Mouse (Mus musculus) lung, postnatal 10 days (tissue): ENCODE data around the gene Retn.
A peak's percentile ranks its signal among the peaks of the same experiment; 100 is the strongest.

Experiments used
- DNase-seq: peaks from one replicate; pipeline ENCODE4 v3.0.0; 2021

Retn gene

DNA sequence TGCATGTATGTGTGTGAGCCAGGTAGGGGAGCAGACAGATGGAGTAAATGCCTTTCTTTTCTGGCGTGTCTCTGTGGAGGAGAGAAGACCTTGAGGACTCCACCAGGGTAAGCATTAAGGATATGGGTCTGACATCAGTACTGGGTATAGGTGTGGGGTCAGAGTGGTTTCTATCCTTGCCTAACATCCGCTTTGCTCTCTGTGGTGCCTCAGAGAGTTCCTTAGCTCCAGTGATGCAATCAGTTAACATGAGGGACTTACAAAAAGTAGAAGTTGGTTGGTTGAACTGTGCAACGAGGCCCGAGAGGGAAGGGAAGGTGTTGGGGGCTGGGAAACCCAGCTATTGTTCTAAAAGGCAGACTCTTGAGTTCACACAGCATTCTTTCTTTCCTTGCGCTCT is 8.8 kb downstream of the Retn start:
- DNase-seq = no peak

DNA sequence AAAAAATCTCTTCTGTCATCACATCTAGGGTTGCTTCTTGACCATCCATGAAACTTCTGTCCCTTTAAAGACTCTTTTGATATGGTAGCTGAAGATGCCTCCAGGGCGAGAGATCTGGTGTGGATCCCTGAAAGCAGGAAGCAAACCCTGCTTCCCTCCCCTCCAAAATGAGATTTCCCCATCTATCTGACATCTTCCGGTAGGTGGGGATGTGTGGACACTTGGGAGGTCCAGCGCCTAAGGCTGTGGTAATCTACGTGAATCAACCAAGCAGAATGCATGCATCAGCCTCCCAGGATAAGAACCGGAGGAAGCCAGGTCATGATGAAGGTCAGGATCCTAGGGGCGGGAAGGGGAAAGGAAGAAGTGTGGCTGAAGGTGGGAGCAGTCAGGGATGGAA is 9.9 kb downstream of the Retn start, which contains the start of gene Mcemp1:
Mcemp1 (plus strand) TSS at position 248 of the 400 bp plus-strand sequence.
- no peak for DNase-seq

DNA sequence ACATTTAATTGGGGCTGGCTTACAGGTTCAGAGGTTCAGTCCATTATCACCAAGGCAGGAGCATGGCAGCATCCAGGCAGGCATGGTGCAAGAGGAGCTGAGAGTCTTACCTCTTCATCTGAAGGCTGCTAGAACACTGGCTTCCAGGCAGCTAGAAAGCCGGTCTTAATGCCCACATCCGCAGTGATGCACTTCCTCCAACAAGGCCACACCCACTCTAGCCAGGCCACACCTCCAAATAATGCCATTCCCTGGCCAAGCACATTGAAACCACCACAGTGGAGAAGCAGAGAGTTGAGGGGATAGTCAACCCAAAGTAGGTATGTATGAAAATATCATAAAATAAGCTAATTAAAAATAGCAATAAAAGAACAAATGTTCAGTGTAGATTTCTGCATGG is 14.8 kb downstream of the Retn start:
- DNase-seq = peak; percentile 58

DNA sequence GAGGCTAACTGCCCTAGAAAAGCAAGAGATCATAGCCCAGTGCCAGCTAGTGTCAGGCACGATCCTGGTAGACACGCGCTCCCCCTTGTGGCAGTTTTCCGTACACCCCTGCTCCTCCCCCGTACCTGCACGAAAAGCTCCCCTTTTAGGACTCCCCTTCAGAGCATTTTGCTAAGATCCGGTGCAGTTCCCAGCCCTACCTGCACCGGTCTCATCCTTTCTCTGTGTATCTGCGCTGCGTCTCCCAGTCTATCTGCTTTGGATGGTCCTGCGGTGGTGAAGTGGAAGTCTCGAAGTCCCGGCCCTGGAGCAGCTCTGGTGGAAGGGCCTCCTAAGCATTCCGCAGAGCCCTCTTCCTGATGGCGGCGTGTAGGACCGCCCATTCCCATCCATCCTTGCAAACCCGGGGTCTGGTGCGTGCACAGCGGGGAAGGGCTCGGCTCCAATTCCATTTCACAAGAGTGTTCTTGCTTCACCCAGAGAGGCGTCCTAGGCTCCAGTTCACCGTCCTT is 16.5 kb downstream of the Retn start, which contains the start of gene Fcor:
Fcor (minus strand) TSS at position 383 of the 512 bp plus-strand sequence.
- peak; percentile 87 for DNase-seq

DNA sequence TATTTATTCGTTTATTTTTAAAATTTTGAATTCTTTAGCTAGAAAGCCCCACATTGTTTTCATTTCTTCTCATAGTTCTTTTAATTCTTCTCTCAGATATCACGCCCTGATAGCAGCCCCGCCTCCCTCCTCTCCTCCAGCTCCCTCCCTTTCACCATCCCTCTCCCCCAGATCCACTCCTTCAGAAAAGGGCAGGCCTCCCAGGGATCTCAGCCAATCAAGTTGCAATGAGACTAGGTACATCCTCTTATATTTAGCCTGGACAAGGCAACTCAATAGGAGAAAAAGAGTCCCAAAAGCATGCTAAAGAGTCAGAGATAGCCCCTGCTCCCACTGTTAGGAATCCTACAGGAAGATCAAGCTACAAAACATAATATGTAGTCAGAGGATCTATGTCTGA is 19.1 kb downstream of the Retn start:
- no peak for DNase-seq

DNA sequence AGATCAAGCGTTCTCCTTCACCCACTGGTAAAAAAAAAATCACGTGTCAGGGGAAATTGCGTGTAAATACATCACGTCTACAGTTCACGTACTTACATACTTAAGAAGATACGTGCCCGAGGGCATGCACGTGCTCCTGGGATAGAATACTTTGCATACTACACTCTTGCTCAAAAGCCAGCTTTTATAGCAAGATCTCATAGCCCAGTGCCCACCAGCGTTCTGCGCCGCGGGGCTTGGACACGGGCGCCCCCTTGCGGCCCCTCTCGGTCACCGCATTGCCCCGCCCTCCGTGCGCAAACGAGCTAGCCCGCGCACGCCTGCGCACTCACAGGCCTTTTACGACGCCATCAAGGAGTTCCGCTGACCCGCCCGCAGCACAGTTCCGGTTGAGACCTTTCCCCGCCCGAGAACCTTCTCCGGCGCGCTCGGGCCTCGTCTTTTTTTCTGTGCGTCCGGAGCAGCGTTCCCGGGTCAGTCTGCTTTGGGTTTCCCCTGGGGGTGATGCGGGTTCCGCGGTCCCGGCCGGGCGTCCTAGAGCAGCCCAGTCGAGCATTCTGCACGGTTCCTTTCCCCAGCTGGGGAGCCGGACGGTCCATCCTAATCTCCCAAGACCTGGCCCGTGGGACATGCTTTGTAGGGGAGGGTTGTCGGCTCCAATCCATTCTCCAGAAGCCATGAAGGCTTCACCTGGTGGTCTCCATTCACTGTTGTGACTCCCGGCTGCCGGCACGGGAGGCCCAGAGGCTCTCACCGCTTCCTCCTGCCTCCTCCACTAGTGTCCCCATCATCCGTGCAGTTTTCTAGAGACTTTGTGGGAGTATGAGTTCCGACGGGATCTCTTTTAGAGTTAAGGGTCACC is 20.8 kb downstream of the Retn start, which contains the start of gene Trappc5:
Trappc5 (plus strand) TSS at position 169 of the 862 bp plus-strand sequence.
- peak; percentile 95 for DNase-seq

DNA sequence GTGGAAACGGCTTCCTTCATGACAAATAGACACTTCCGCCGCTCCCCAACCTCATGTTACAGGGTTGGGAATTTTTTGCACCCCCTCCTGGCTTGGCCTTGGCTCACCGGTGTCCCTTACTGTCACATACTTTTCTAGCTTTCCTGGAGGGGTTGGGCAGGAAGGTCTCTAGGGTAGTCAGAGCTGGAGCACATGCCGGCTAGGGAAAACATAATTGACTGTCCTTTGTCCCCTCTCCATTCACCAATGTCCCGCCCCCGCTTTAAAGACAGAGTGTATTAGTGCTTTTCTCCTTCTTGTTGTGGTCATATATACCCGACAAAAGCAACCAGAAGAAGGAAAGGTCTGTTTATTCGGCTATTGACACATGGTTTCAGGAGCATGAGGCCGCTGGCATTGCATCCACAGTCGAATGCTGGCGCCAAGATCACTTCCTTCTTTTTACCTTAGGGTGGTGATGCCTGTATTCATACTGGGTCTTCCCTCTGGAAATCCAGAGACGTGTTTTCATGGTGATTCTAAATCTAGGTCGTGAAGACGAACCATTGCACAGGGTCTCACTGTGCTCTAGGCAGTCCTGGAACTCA is 21.5 kb downstream of the Retn start:
- DNase-seq = peak; percentile 33

DNA sequence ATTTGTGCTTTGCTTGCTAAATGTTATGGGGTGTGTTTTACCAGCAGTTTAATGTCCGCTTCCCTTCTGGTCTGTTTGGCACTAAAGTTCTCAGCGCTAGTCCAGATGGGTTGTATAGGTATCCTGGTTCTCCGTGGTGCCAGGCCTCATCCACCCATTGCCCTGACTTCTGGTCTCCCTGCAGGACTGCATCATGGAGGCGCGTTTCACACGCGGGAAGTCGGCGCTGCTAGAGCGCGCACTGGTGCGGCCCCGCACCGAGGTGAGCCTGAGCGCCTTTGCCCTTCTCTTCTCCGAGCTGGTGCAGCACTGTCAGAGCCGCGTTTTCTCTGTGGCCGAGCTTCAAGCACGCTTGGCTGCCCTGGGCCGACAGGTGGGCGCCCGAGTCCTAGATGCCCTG is 23.3 kb downstream of the Retn start:
- no peak for DNase-seq

DNA sequence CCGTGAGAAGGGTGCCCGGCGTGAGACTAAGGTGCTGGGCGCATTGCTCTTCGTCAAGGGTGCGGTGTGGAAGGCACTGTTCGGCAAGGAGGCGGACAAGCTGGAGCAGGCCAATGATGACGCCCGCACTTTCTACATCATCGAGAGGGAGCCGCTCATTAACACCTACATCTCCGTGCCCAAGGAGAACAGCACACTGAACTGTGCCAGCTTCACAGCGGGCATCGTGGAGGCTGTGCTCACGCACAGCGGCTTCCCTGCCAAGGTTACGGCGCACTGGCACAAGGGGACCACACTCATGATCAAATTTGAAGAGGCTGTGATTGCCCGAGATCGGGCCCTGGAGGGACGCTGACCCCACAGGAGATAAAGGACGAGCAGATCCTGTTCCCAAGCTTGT is 23.7 kb downstream of the Retn start:
- DNase-seq = no peak

DNA sequence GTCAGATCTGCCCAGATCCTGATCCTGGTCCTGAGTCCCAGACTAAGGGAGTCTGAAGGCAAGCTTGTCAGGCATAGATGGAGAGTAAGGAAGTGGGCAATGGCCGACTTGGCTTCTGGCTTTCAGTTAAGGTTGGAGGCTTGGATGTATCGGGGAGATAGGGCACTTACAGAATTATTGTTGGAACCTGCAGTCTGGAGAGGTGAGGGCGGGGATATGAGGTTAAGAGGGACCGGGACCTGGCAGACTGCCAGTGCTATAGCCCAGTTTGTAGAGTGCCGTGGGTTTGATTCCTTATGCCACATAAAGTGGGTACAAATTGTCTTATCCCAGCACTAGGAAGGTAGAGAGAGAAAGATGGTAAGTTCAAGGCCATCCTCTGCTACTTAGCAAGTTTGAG is 24.1 kb downstream of the Retn start:
- no peak for DNase-seq

DNA sequence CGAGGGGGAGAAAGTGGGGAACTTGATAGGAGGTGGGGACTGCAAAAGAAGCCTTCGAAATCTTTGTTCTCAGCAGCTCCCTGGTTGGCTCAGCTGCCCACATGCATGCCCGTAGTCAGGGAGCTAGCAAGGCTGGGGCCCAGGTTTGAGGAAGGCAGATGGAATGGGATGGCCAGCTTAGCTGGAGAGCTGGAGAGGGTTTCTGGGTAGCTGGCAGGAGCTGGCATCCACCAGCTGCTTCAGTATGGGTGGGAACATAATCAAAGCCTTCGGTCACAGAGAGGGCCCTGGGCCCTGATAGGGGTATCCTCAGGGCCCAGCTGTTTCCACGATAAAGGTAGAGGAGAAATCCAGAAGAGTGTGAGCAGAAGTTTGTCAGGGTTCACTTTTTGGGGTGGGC is 26.9 kb downstream of the Retn start:
- DNase-seq = no peak

DNA sequence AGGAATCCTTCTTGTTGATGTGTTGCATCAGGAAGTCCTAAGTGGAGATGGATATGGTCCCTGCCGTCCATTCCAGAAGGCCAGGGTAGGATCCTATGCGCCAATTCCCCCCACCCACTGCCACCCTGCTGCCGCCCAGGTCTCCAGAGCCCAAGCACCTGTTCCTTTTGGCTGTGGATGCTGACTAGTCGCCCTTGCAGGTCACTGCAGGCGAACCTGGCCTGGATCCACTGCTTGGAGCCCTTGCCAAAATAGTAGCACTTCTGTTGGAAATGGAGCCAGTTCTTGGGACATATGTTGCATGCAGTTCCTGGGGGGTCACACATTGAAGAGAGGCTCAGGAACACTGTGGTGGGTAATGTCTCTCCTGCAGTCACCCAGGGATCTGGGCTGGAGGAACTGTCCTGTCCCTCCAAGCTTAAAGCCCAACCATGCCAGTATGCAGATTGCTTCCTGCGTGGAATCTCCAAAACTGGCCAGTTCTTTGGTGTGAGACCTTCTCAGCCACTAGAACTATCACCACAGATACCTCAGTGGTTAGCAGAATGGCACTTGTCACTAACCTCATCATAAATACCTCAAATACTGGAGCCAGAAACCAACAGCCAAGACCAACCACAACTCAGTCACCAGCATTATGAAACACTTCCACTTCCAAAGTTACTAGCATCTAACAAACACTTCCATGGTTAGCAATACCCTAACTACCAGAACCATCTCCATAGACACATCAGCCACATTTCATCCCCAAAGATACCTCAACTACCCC is 28.0 kb downstream of the Retn start:
- DNase-seq = no peak

DNA sequence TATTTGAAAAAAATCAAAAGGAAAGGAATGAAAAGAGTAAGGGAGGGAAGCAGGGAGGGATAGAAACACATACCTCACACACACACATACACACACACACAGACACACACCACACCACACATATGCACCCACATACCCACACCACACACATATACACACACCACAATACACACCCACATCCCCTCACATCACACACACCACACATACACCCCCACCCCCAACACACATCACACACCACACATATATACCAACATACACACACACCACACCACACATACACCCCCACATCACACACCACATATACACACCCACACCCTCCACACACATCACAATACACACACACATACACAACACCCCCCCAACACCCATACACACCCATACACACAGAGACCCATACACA is 29.0 kb downstream of the Retn start:
- DNase-seq = no peak

DNA sequence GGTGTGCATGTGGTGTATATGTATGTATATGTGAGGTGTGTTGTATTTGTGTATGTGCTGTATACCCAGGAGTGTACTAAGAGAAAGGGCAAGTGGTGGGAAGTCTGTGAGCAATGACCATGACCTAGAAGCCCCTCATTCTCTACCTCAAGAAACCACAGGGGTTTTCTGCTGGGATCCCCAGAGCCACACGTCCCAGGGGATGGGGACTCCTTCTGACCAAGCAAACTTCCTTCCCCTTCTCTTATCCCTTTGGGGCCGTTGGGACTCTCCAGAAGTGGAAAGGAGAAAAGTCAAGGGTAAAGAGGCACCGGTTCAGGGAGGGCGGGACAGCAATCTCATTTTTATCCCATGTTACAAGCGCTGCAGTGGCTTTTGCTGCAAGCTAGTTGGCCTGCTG is 29.9 kb downstream of the Retn start:
- DNase-seq = no peak

DNA sequence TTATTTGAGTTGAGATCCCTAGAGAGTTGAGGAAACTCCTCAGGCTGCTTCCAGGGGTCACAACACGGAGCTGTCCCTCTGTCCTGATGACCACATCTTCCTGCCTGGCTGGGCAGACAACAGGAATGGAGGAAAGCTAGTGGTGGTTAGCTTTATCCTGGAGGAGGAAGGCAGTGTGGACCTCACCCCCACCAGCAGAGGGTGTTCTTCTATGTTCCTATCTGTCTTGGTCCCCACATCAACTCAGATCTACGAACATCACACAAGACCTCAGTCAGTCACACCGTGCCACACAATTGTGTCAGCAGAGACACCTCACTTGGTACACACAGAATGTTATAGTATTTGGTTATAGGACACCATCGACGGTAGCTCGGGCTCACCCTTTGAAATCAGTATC is 32.0 kb downstream of the Retn start:
- DNase-seq = no peak

DNA sequence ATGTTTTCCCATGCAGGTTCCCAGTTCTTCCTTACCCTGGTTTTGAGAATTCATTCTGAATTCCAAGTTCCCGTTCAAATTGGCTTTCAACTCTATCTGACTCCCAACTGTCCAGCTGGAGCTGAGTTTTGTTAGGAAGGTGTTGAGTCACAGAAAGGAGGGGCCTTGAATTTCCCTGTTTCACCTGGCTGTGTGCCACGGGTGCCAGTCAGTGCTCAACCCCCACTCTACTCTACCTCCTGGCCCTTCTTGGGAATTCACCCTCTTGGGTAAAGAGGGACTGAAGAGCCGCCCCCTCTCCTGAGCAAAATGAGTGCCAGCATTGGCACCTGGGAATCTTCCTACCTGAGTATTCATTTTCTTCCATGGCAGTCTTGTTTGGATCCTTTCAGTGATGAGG is 35.2 kb downstream of the Retn start:
- DNase-seq = no peak

DNA sequence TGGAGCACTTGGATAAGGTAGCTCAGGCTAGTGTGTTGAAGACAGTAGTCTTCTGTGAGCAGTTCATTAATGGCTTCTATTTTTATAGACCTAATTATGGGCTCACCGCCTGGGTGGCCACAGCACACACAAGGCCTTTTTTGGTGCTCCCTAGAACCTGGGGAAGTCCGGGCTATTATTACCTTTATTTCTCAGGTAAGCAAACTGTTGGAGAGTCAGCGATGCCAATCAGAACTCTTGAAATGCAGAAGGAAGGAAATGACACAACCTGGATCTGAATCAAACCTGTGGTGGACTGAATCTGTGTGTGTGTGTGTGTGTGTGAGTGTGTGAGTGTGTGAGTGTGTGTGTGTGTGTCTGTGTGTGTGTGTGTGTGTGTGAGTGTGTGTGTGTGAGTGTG is 38.6 kb downstream of the Retn start, which contains the start of gene Fcer2a:
Fcer2a (minus strand) TSS at position 55 of the 400 bp plus-strand sequence.
- no peak for DNase-seq

DNA sequence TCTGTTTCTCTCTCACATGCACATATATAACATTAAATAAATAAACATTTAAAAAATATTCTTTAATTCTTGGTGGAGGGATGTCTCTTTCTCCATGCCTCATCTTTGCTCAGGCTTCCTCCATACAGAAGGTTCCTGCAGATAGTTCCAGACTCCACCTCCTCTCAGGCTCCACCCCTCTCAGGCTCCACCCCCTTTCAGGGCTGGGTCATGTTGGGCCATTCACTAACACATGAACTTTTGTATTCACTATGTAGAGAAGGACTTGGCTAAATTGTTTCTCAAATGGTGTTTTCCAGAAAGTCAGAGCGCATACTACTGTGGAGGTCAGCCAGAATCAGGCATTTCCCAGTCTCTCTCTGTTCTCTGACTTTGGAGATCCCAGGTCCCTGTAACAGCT is 45.9 kb downstream of the Retn start:
- peak; percentile 26 for DNase-seq

DNA sequence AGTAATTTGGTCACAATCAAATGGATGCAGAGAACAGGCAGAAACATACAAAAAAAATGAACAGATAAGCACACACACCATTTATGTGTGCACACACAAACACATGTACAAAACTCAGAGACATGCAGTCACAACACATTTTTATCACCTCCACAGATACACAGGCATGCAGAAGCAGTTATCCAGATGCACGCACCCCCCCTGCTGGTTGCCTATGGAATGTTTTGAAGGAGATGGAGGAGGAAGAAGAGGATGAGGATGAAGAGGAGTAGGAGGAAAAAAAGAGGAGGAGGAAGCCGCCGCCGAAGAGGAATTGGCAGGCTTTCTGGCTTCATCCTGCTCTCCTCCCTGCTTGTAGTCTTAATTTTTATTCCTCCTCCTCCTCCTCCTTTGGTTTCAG is 50.1 kb downstream of the Retn start:
- DNase-seq = peak; percentile 21

DNA sequence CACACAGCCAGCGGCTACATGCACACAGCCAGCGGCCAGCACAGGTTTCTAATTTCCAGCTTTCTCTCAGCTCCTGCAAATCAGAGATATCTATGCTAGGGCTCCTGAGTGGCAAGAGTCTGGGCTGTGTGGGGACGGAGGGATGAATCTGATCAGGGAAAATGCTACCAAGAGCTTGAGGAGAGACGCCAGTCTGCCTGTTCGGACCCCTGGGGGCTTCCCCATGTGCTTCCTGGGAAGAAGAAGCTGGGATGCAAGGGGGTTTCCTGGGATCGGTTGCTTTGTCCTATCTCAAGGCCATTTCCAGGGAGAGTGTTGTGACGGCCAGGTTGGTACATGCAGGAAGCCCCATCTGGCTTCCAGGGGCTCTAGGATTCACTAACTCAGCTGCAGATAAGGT is 52.0 kb downstream of the Retn start:
- no peak for DNase-seq
